Mouse (Mus musculus) limb, embryonic 13.5 days (tissue): ENCODE results near the gene A2ml1. TPM values are rescaled to one million over a fixed set of nuclear protein-coding genes. Genes with fewer than 3 reads are reported as not detected.

Experiments
- ATAC-seq: fragments of 200-750 bp; cut with Nextera tagmentation; 2 replicates; pipeline ENCODE4 v1.8.0; 2017; ENCODE audit warnings: low read depth, moderate number of reproducible peaks, moderate TSS enrichment; ENCODE audit not compliant: low FRiP score
- H3K27ac ChIP-seq: fragments of 300-500 bp; sonication (generic); 2 replicates; pipeline ENCODE4 v1.5.1; 2015; ENCODE audit warnings: inconsistent platforms, mild to moderate bottlenecking, moderate library complexity
- H3K27me3 ChIP-seq: fragments of 300-500 bp; sonication (generic); 2 replicates; pipeline ENCODE4 v1.6.1; 2015; ENCODE audit warnings: mild to moderate bottlenecking, inconsistent platforms
- H3K36me3 ChIP-seq: fragments of 300-500 bp; sonication (generic); 2 replicates; pipeline ENCODE4 v1.6.1; 2015; ENCODE audit warnings: inconsistent platforms, mild to moderate bottlenecking, moderate library complexity
- H3K4me1 ChIP-seq: fragments of 300-500 bp; sonication (generic); 2 replicates; pipeline ENCODE4 v1.6.1; 2015; ENCODE audit warnings: inconsistent platforms
- H3K4me2 ChIP-seq: fragments of 300-500 bp; sonication (generic); replicated peaks from 2 replicates; pipeline ENCODE4 v1.6.1; 2015; ENCODE audit warnings: inconsistent platforms, mild to moderate bottlenecking, moderate library complexity
- H3K4me3 ChIP-seq: fragments of 300-500 bp; sonication (generic); 2 replicates; pipeline ENCODE4 v1.5.1; 2015; ENCODE audit warnings: moderate library complexity, mild to moderate bottlenecking, inconsistent platforms
- H3K9ac ChIP-seq: fragments of 300-500 bp; sonication (generic); 2 replicates; pipeline ENCODE4 v1.6.1; 2015; ENCODE audit warnings: mild to moderate bottlenecking, inconsistent platforms
- H3K9me3 ChIP-seq: fragments of 300-500 bp; sonication (generic); 2 replicates; pipeline ENCODE4 v1.6.1; 2016; ENCODE audit warnings: inconsistent platforms
- WGBS: fragments of 180-500 bp; shearing (Covaris S2); methylation state at CpG from one replicate; pipeline ENCODE4 v1.1.7; 2015; 5-methylcytosine and 5-hydroxymethylcytosine counted together
- polyA plus RNA-seq: library from polyadenylated mRNA; unstranded; fragments of >200 nt; fragmentation: Nextera tagmentation; extraction: Ambion mirVana; gene quantifications from 2 replicates; pipeline ENCODE4 v1.2.1, GENCODE M21; 2015

Gene A2ml1
- polyA plus RNA-seq, 1 experiment from 2014 or later = not detected

DNA sequence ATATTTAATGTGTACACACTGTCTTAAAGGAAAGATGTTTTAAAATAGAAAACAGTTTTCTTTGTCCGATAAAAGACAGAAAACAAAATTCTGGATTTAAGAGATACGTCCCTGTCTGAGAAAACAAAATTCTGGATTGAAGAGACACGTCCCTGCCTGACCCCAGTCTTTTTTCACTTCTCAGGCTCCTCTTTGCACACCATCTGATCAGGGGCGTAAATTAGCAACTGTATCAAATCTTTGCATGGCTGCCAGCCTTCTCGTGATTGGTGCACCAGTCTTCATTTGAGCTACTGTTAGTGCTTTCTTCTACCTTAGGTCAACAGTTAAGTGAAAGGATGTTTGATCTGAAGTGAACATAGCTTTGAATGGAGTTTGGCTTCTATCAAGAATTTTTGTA, 76.7 kb downstream of the A2ml1 start:
- no peaks in the 10 kb centered on the region for H3K27me3 ChIP-seq
- H3K4me2 ChIP-seq = no peak overlapping the region
- no peak for ATAC-seq
- WGBS = 87% methylated on average over 5 of the region's 5 CpGs
- no peaks in the 10 kb centered on the region for H3K4me1 ChIP-seq
- H3K27ac ChIP-seq = no peak overlapping the region
- no peaks in the 10 kb centered on the region for H3K36me3 ChIP-seq
- no peak overlapping the region for H3K9ac ChIP-seq
- no peak overlapping the region for H3K4me3 ChIP-seq
- no peaks in the 10 kb centered on the region for H3K9me3 ChIP-seq

DNA sequence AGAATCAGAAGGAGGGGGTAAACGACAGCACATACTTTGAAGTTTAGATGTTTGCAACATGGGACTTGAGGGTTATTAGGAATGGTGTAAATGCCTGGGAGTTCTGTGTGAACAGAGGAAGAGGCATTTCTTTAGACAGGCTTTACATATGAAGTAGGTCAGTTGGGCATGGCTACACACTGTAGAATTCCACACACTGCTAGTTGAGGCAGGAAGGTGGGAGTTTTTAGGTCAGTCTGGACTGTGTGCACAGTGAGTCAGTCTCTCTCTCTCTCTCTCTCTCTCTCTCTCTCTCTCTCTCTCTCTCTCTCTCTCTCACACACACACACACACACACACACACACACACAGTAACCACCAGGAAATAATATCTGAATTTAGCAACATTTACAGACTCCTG, 86.1 kb downstream of the A2ml1 start:
- Histone ChIP-seq H3K9ac (no peak overlapping the region), H3K4me2 (no peak overlapping the region), H3K9me3 (no peaks in the 10 kb centered on the region), H3K27ac (no peak overlapping the region), H3K4me3 (no peak overlapping the region), H3K4me1 (no peaks in the 10 kb centered on the region), H3K27me3 (no peaks in the 10 kb centered on the region), H3K36me3 (no peaks in the 10 kb centered on the region)
- WGBS = 61% methylated on average over 1 of the region's 1 CpGs
- no peak for ATAC-seq

- 69% methylated on average over 15 of the region's 15 CpGs for WGBS
- H3K4me3 ChIP-seq = no peak overlapping the region
- H3K27ac ChIP-seq = no peak overlapping the region
- H3K9me3 ChIP-seq = no peaks in the 10 kb centered on the region
- H3K9ac ChIP-seq = no peak overlapping the region
- H3K4me2 ChIP-seq = no peak overlapping the region
- no peaks in the 10 kb centered on the region for H3K4me1 ChIP-seq
- no peaks in the 10 kb centered on the region for H3K27me3 ChIP-seq
- no peaks in the 10 kb centered on the region for H3K36me3 ChIP-seq
- no peak for ATAC-seq
Measured at GRCm38 (mm10) chr6:128494646-128495331, 86.6 kb downstream of the A2ml1 start.

GRCm38 (mm10) chr6:128491916-128492315, 89.5 kb downstream of the A2ml1 start:
- WGBS = 69% methylated on average over 4 of the region's 4 CpGs
- H3K4me2 ChIP-seq = no peak overlapping the region
- 0 out of 2 replicates have a peak, but pooled peaks have one; percentile 66 for ATAC-seq

GRCm38 (mm10) chr6:128490141-128490540, 91.3 kb downstream of the A2ml1 start:
- Histone ChIP-seq H3K4me1 (no peaks in the 10 kb centered on the region), H3K9me3 (no peaks in the 10 kb centered on the region), H3K4me2 (no peak overlapping the region), H3K36me3 (no peaks in the 10 kb centered on the region), H3K9ac (no peak overlapping the region), H3K4me3 (no peak overlapping the region), H3K27me3 (no peaks in the 10 kb centered on the region), H3K27ac (no peak overlapping the region)
- 95% methylated on average over 10 of the region's 10 CpGs for WGBS
- ATAC-seq = no peak

More at GRCm38 (mm10) chr6:128491916-128492315, 89.5 kb downstream of the A2ml1 start:
- Histone ChIP-seq H3K4me3 (no peak overlapping the region), H3K9me3 (no peaks in the 10 kb centered on the region), H3K27me3 (no peaks in the 10 kb centered on the region), H3K27ac (no peak overlapping the region), H3K4me1 (no peaks in the 10 kb centered on the region), H3K9ac (no peak overlapping the region), H3K36me3 (no peaks in the 10 kb centered on the region)

Other genes starting within 250 kb of the A2ml1 start
- 24.0 and 26.3 TPM in 2 replicates for gene Tulp3, start 225.8 kb downstream of the A2ml1 start, polyA plus RNA-seq
- 157 and 161 TPM in 2 replicates for gene Rhno1, start 218.7 kb downstream of the A2ml1 start, polyA plus RNA-seq
- 29.3 and 32.8 TPM in 2 replicates for gene Foxm1, start 218.6 kb downstream of the A2ml1 start, polyA plus RNA-seq
- 0.34 and 0.49 TPM in 2 replicates for gene Tex52, start 206.2 kb downstream of the A2ml1 start, polyA plus RNA-seq
- not detected in 2 replicates for gene Gm44596, start 206.1 kb downstream of the A2ml1 start, polyA plus RNA-seq
- 5.9 and 6.9 TPM in 2 replicates for gene Nrip2, start 182.3 kb downstream of the A2ml1 start, polyA plus RNA-seq
- 41.1 and 41.3 TPM in 2 replicates for gene Itfg2, start 156.7 kb downstream of the A2ml1 start, polyA plus RNA-seq
- gene Fkbp4, start 142.9 kb downstream of the A2ml1 start, polyA plus RNA-seq = 434 and 451 TPM in 2 replicates
- gene Pzp, start 54.9 kb downstream of the A2ml1 start, polyA plus RNA-seq = 0.33 TPM in 1 of 2 replicates, not detected in the other
- not detected in 2 replicates for gene Klrb1a, start 41.9 kb upstream of the A2ml1 start, polyA plus RNA-seq
- gene Clec2h, start 80.8 kb upstream of the A2ml1 start, polyA plus RNA-seq = not detected in 2 replicates
- not detected in 2 replicates for gene Klrb1, start 141.5 kb upstream of the A2ml1 start, polyA plus RNA-seq
- gene Klrb1c, start 207.6 kb upstream of the A2ml1 start, polyA plus RNA-seq = 0.15 TPM in 1 of 2 replicates, not detected in the other
- gene Gm44511, start 244.7 kb upstream of the A2ml1 start, polyA plus RNA-seq = not detected in 2 replicates
- not detected in 2 replicates for gene Klrb1b, start 244.7 kb upstream of the A2ml1 start, polyA plus RNA-seq